Mouse (Mus musculus) kidney, adult 2 months (tissue): ENCODE results near the gene Iqck. TPM values are rescaled to one million over a fixed set of nuclear protein-coding genes. Genes with fewer than 3 reads are reported as not detected.

Experiments used
- DNase-seq: peaks from one replicate; pipeline ENCODE4 v3.0.0; 2021
- H3K27ac ChIP-seq: fragments of 200-500 bp; 2 replicates; pipeline ENCODE4 v1.5.1; 2012; ENCODE audit warnings: low read depth, low read length, control low read depth, inconsistent platforms; ENCODE audit not compliant: insufficient read depth
- H3K27me3 ChIP-seq: fragments of 200-500 bp; replicated peaks from 2 replicates; pipeline ENCODE4 v1.6.1; 2012; ENCODE audit warnings: mild to moderate bottlenecking, moderate library complexity, low read length, inconsistent platforms; ENCODE audit not compliant: control insufficient read depth, insufficient read depth
- H3K36me3 ChIP-seq: fragments of 200-500 bp; 2 replicates; pipeline ENCODE4 v1.6.1; 2012; ENCODE audit warnings: mild to moderate bottlenecking, moderate library complexity, low read length, inconsistent platforms; ENCODE audit not compliant: control insufficient read depth, insufficient read depth
- H3K4me1 ChIP-seq: fragments of 200-500 bp; 2 replicates; pipeline ENCODE4 v1.6.1; 2011; ENCODE audit warnings: low read length; ENCODE audit not compliant: control insufficient read depth, insufficient read depth
- H3K4me3 ChIP-seq: fragments of 200-500 bp; 2 replicates; pipeline ENCODE4 v1.5.1; 2011; ENCODE audit warnings: mild to moderate bottlenecking, low read depth, low read length, control low read depth; ENCODE audit not compliant: insufficient read depth
- CTCF ChIP-seq: fragments of 200-500 bp; conservative IDR thresholded peaks from 2 replicates; pipeline ENCODE4 v1.5.1; 2011; ENCODE audit warnings: low read depth, mild to moderate bottlenecking, control low read depth, low read length, moderate library complexity, mixed read lengths; ENCODE audit not compliant: insufficient read depth, insufficient read length
- POLR2A ChIP-seq: fragments of 200-500 bp; IDR thresholded peaks from one replicate; pipeline ENCODE4 v1.6.1; 2011; ENCODE audit warnings: low read depth, low read length, control low read depth
- WGBS: fragments of 180-500 bp; shearing (Covaris S2); methylation state at CpG from one replicate; pipeline ENCODE4 v1.1.7; 2018; 5-methylcytosine and 5-hydroxymethylcytosine counted together
- polyA plus RNA-seq: library from polyadenylated mRNA; depleted of rRNA; stranded (reverse); fragments of >200 nt; gene quantifications from 2 replicates; pipeline ENCODE4 v1.2.3, GENCODE M21; 2012

Iqck gene
- polyA plus RNA-seq, 1 experiment, result 2.0 TPM

- H3K4me3 ChIP-seq, result no peak overlapping the region
- no peaks in the 10 kb centered on the region for H3K27me3 ChIP-seq
- H3K4me1 ChIP-seq, result no peaks in the 10 kb centered on the region
- no peak overlapping the region for H3K27ac ChIP-seq
- WGBS, result 86% methylated on average over 4 of the region's 4 CpGs
- no peak for DNase-seq
- no peak for TF ChIP-seq CTCF
- TF ChIP-seq POLR2A, result no peak
- no peaks in the 10 kb centered on the region for H3K36me3 ChIP-seq
These were observed 28.4 kb downstream of the Iqck start for GRCm38 (mm10) chr7:118883957-118884356.

- 83% methylated on average over 4 of the region's 4 CpGs for WGBS
- TF ChIP-seq CTCF, result no peak
- no peak for TF ChIP-seq POLR2A
- Histone ChIP-seq H3K27ac (no peak overlapping the region), H3K27me3 (no peaks in the 10 kb centered on the region), H3K4me3 (no peak overlapping the region), H3K36me3 (no peaks in the 10 kb centered on the region), H3K4me1 (no peaks in the 10 kb centered on the region)
- no peak for DNase-seq
These were observed 29.4 kb downstream of the Iqck start for GRCm38 (mm10) chr7:118884969-118885368.

- H3K27me3 ChIP-seq, result no peaks in the 10 kb centered on the region
- no peak overlapping the region for H3K27ac ChIP-seq
- TF ChIP-seq CTCF (no peak), POLR2A (no peak)
- H3K4me3 ChIP-seq, result no peak overlapping the region
- DNase-seq, result no peak
- WGBS, result 67% methylated on average over 6 of the region's 6 CpGs
- H3K4me1 ChIP-seq, result no peaks in the 10 kb centered on the region
- no peaks in the 10 kb centered on the region for H3K36me3 ChIP-seq
These were observed 31.9 kb downstream of the Iqck start for GRCm38 (mm10) chr7:118887303-118888055.

DNA sequence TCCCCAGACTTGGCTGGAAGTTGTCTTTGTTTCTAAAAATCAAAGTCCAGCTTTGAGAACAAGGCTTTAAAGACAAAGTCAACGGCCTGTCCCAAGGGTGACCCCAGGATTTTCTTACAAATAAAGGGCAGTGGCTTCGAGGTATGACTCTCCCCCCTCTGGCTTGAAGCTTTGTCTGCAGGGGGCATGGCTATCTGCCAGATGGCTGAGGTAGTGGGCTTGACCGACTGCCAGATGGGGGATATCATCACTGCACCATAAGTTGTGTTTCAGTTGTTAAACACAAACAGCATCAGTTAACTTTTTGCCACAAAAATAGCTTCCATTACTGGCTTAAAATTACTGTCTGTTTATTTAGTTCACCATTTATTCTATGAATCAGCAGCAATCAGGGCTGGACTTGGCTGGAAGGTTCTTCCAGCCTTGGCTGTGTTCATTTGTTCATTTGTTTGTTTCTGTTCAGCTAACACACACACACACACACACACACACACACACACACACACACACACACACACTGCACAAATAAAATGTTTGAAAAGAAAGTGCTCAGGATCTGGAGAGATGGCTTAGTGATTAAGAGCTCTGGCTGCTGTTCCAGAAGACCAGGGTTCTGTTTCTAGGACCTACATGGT lies 33.6 kb downstream of the Iqck start:
- WGBS, result 13% methylated on average over 3 of the region's 3 CpGs

DNA sequence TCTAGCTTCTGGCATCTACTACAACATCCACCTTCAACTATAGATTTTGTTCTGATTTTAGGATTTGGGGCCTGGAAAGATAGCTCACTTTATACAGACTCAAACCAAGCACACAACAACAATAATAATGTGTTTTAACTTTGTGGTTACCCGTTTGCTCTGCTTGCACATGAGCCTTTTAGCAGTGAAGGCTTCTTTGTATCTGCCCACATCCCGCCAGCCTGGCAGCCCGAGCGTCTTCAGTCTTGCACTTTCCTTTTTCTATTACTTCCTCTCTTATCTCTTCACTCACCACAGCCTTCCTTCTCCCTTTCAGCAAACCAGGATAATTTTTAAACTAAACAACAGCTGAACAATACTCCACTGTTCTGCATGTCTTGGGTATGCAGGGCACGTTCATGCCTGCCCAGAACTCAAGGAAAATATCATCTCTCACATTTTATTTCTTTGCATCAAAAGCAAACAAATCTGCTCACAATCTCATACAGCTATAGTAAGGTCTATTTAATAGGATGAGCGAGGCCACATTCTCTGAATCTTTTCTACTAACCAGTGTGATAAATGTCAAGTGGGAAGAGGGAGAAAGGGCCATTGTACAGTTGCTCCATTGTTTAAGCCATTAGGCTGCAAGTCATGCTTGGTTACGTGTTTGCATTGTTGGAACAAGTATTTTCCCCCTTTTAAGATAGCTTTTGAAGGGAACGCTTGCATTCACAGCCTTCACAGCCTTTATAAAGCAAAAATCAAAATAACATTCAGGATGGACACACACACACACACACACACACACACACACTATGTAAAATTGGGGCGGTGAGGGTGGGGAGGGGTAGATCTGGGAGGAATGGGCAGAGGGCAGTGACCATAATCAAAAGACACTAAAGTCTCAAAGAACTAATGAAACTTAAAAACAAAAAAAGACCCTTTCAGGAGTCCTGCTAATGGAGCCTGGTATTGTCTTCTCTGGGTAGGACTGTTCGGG lies 40.2 kb downstream of the Iqck start:
- WGBS, result 81% methylated on average over 10 of the region's 10 CpGs
- Histone ChIP-seq H3K27ac (no peak overlapping the region), H3K4me1 (no peaks in the 10 kb centered on the region), H3K36me3 (no peaks in the 10 kb centered on the region), H3K27me3 (no peaks in the 10 kb centered on the region), H3K4me3 (no peak overlapping the region)
- no peak for TF ChIP-seq CTCF
- TF ChIP-seq POLR2A, result no peak
- DNase-seq, result no peak

More for the DNA sequence above, 33.6 kb downstream of the Iqck start:
- no peak for DNase-seq
- no peak overlapping the region for H3K27ac ChIP-seq
- H3K4me3 ChIP-seq, result no peak overlapping the region
- no peaks in the 10 kb centered on the region for H3K36me3 ChIP-seq
- TF ChIP-seq POLR2A (no peak), CTCF (no peak)
- no peaks in the 10 kb centered on the region for H3K4me1 ChIP-seq
- no peaks in the 10 kb centered on the region for H3K27me3 ChIP-seq

DNA sequence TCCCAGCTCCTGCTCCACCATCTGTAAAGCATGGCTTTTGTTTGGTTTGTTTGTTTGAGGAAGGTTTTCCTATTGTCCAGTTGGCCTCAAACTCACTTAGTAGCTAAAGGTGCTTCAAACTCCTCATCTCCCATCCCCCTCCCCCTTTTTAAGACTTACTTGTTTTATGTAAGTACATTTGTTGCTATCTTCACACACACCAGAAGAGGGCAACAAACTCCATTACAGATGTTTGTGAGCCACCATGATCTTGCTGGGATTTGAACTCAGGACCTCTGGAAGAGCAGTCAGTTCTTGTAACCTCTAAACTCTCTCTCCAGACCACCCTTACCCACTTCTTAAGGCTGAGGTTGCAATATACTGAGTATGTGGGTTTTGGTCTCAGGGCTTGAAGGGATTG lies 42.5 kb downstream of the Iqck start:
- TF ChIP-seq POLR2A (no peak), CTCF (no peak)
- Histone ChIP-seq H3K4me1 (no peaks in the 10 kb centered on the region), H3K27me3 (no peaks in the 10 kb centered on the region), H3K36me3 (no peaks in the 10 kb centered on the region), H3K4me3 (no peak overlapping the region), H3K27ac (no peak overlapping the region)
- no peak for DNase-seq

- Histone ChIP-seq H3K27me3 (no peaks in the 10 kb centered on the region), H3K27ac (no peak overlapping the region), H3K4me1 (no peaks in the 10 kb centered on the region), H3K36me3 (no peaks in the 10 kb centered on the region), H3K4me3 (no peak overlapping the region)
- DNase-seq, result no peak
- TF ChIP-seq CTCF, result no peak
- TF ChIP-seq POLR2A, result no peak
- 86% methylated on average over 2 of the region's 2 CpGs for WGBS
These were observed 44.5 kb downstream of the Iqck start for GRCm38 (mm10) chr7:118900090-118900489.
